In genomic region chr4:41026086-41026787, GRCm38 (mm10) we compare ENCODE assay signal across 17 mouse cellular contexts. TPM values are rescaled to one million over a fixed set of nuclear protein-coding genes. Genes with fewer than 3 reads are reported as not detected.
DNase-seq lines count a peak whose midpoint lies in the region; ATAC-seq lines count a peak whose summit lies in the region.
"Had no signal": no experiment of that assay in that cellular context is flagged by ENCODE, and none has a peak within 500 bp of the region (broad histone marks: within the 10 kb centered on the region; RNA-seq: fewer than 3 reads in every experiment).

No protein-coding gene starts in this region.

- 0 out of 2 replicates have a peak, but pooled peaks have one; percentile 43 for ATAC-seq in erythroblast, adult 5-6 weeks (replicated peaks; ENCODE audit: low FRiP score, poor library complexity, severe bottlenecking)
- no peak for ATAC-seq in forebrain, embryonic 16.5 days

- no peak overlapping the region for H3K4me2 ChIP-seq in forebrain, embryonic 16.5 days (ENCODE audit: low read length)
- H3K4me2 ChIP-seq: embryonic facial prominence, embryonic 12.5 days; neural tube, embryonic 13.5 days had no signal

- no peaks in the 10 kb centered on the region for H3K27me3 ChIP-seq in forebrain, embryonic 16.5 days (replicated peaks; ENCODE audit: control insufficient read depth, insufficient read depth, low read length)
- H3K27me3 ChIP-seq: embryonic facial prominence, embryonic 12.5 days; neural tube, embryonic 13.5 days had no signal

- no peaks in the 10 kb centered on the region for H3K79me2 ChIP-seq in macrophage (ENCODE audit: inconsistent target)

- H3K27ac ChIP-seq in macrophage, result peak overlapping the region; percentile 21
- no peak overlapping the region for H3K27ac ChIP-seq in forebrain, embryonic 16.5 days (ENCODE audit: low read length)
- H3K27ac ChIP-seq: embryonic facial prominence, embryonic 12.5 days; neural tube, embryonic 13.5 days had no signal

- no peaks in the 10 kb centered on the region for H3K9me3 ChIP-seq in forebrain, embryonic 16.5 days (ENCODE audit: control insufficient read depth, low read length)
- H3K9me3 ChIP-seq: embryonic facial prominence, embryonic 12.5 days; neural tube, embryonic 13.5 days had no signal

- peak; percentile 53 for DNase-seq in adrenal gland, adult 8-10 months
- DNase-seq in adrenal gland, postnatal 10 days, result no peak
- peak; percentile 61 for DNase-seq in Muller cell, postnatal 12 days (ENCODE audit: inconsistent ontology term)
- DNase-seq in gastrocnemius, adult 18-20 months (ENCODE audit: low spot score), result no peak
- DNase-seq in embryo, embryonic 10.5 days (ENCODE audit: low spot score), result no peak
- DNase-seq: B cell, adult 2 months; kidney, adult 11 months; layer of hippocampus, adult 9-11 months; thymus, postnatal 25 days had no signal

- peaks cover 27% of the 10 kb centered on the region; the same call in 1 of the 2 replicates for H3K36me3 ChIP-seq in macrophage (ENCODE audit: inconsistent target)
- 0 out of 2 replicates have a peak, but pooled peaks cover 2% of the 10 kb centered on the region for H3K36me3 ChIP-seq in forebrain, embryonic 16.5 days (ENCODE audit: control insufficient read depth, insufficient read depth)

- H3K4me3 ChIP-seq in macrophage (ENCODE audit: inconsistent target), result no peak overlapping the region
- no peak overlapping the region for H3K4me3 ChIP-seq in forebrain, embryonic 16.5 days (replicated peaks; ENCODE audit: low read length)
- H3K4me3 ChIP-seq: embryonic facial prominence, embryonic 12.5 days; neural tube, embryonic 13.5 days had no signal

- WGBS in macrophage (ENCODE audit: missing documents), result 39% methylated on average over 8 of the region's 8 CpGs
- WGBS in forebrain, embryonic 16.5 days, result 70% methylated on average over 8 of the region's 8 CpGs

- no peaks in the 10 kb centered on the region for H3K4me1 ChIP-seq in forebrain, embryonic 16.5 days (replicated peaks; ENCODE audit: control insufficient read depth, insufficient read depth, low read length)
- H3K4me1 ChIP-seq: embryonic facial prominence, embryonic 12.5 days; neural tube, embryonic 13.5 days had no signal

- no peak overlapping the region for H3K9ac ChIP-seq in forebrain, embryonic 16.5 days (replicated peaks; ENCODE audit: low read depth, low read length)
- H3K9ac ChIP-seq: embryonic facial prominence, embryonic 12.5 days; neural tube, embryonic 13.5 days had no signal

RNA-seq across cellular contexts. Expression of gene Aqp7, which starts 21.7 kb away (rescaled TPM):
- 10 to 100 TPM in 3 of 4 experiments, 1 to 10 TPM in 1; 7.3 to 30.3 (median 14.6) TPM for total RNA-seq in adrenal gland, adult 8-10 months (2022)
- total RNA-seq in adrenal gland, postnatal 10 days (2021), result 10 to 100 TPM; 71.9 to 79.4 TPM
- not detected in 2 replicates for total RNA-seq in erythroblast, adult 5-6 weeks (2015; ENCODE audit: low replicate concordance)
- total RNA-seq in erythroblast, adult 5-6 weeks (2017; ENCODE audit: low replicate concordance), result not detected in 2 replicates
- total RNA-seq in macrophage (2018; cell fraction: chromatin; rRNA removed), result under 1 TPM in 2 of 26 experiments, not detected in 24; 0.26 to 0.53 TPM
- total RNA-seq in macrophage (2018; cell fraction: cytosol; rRNA removed), result not detected
- under 1 TPM in 1 of 26 experiments, not detected in 25; 0.28 TPM for total RNA-seq in macrophage (2018; cell fraction: nucleus; rRNA removed)
- polyA plus RNA-seq in macrophage (2018), result not detected in 3 replicates
- polyA plus RNA-seq in forebrain, embryonic 16.5 days (2015; fragmentation: Nextera tagmentation; extraction: Ambion mirVana), result 0.11 TPM in 1 of 2 replicates, not detected in the other
- 10 to 100 TPM in 1 of 2 experiments, 1 to 10 TPM in 1; 6.4 to 10.6 TPM for total RNA-seq in gastrocnemius, adult 18-20 months (2021)
- total RNA-seq: megakaryocyte, adult 5-6 weeks had no signal
- polyA plus RNA-seq: embryonic facial prominence, embryonic 12.5 days; heart, embryonic 14.5 days; limb, embryonic 11.5 days; neural tube, embryonic 13.5 days had no signal

RNA-seq across cellular contexts. Expression of gene Nfx1, which starts 55.5 kb away (rescaled TPM):
- total RNA-seq in adrenal gland, adult 8-10 months (2022), result 100 to 1,000 TPM in 2 of 4 experiments, 10 to 100 TPM in 2; 86.1 to 168 (median 125) TPM
- 10 to 100 TPM; 54.9 to 66.9 TPM for total RNA-seq in adrenal gland, postnatal 10 days (2021)
- 8.8 and 11.3 TPM in 2 replicates for total RNA-seq in erythroblast, adult 5-6 weeks (2015; ENCODE audit: low replicate concordance)
- total RNA-seq in erythroblast, adult 5-6 weeks (2017; ENCODE audit: low replicate concordance), result 19.3 and 22.7 TPM in 2 replicates
- total RNA-seq in macrophage (2018; cell fraction: chromatin; rRNA removed), result 100 to 1,000 TPM in 24 of 26 experiments, 10 to 100 TPM in 2; 80.6 to 316 (median 219) TPM
- total RNA-seq in macrophage (2018; cell fraction: cytosol; rRNA removed), result 10 to 100 TPM; 11.6 to 34.9 (median 24.6) TPM
- 100 to 1,000 TPM in 16 of 26 experiments, 10 to 100 TPM in 10; 59.9 to 193 (median 116) TPM for total RNA-seq in macrophage (2018; cell fraction: nucleus; rRNA removed)
- 29.4 to 34.2 TPM (median 32.2 TPM) in 3 replicates for polyA plus RNA-seq in macrophage (2018)
- polyA plus RNA-seq in forebrain, embryonic 16.5 days (2015; fragmentation: Nextera tagmentation; extraction: Ambion mirVana), result 133 and 141 TPM in 2 replicates
- total RNA-seq in gastrocnemius, adult 18-20 months (2021), result 10 to 100 TPM; 18.8 to 19.5 TPM

Comparison
In these comparisons a context has a peak if more than half of its experiments do, and no peak if none do; other contexts are left out.
1. DNase-seq: peak in adrenal gland, adult 8-10 months (single experiment) and Muller cell, postnatal 12 days (single experiment); none in adrenal gland, postnatal 10 days (single experiment), gastrocnemius, adult 18-20 months (single experiment) and embryo, embryonic 10.5 days (single experiment).
2. RNA of gene Aqp7, which starts 21.7 kb away (total RNA-seq): 71.9 to 79.4 TPM in adrenal gland, postnatal 10 days, 7.3 to 30.3 TPM in adrenal gland, adult 8-10 months and 6.4 to 10.6 TPM in gastrocnemius, adult 18-20 months; not detected in erythroblast, adult 5-6 weeks; every median in the first group is over 4 times any median in the second.